Mouse (Mus musculus) MEL (cell line): ENCODE measurements at regions not wholly inside any gene's neighbourhood (a gene's known extent, or its start where the extent isn't known, plus 50 kb on each side); places are given as distances from the start of the nearest gene placed in this dataset.

Source experiments
- CTCF ChIP-seq, 3 experiments: IDR thresholded peaks in 2 of 3; conservative IDR thresholded peaks in 1 of 3; 2 replicates each; pipeline ENCODE4 v1.5.1; 2011 to 2012; ENCODE audit warnings: low read length in 3 of 3, low read depth in 2 of 3, mild to moderate bottlenecking in 2 of 3, improper control_type of control experiment in 1 of 3, inconsistent platforms in 1 of 3, mixed read lengths in 1 of 3, moderate library complexity in 1 of 3; ENCODE audit not compliant: control insufficient read depth in 1 of 3, insufficient read depth in 1 of 3, poor library complexity in 1 of 3, severe bottlenecking in 1 of 3
- POLR2A ChIP-seq, 2 experiments: IDR thresholded peaks; 2 replicates each; pipeline ENCODE4 v1.6.1; 2011 to 2012; ENCODE audit warnings: low read length in 2 of 2, mild to moderate bottlenecking in 2 of 2, control low read depth in 1 of 2, improper control_type of control experiment in 1 of 2, low read depth in 1 of 2, moderate library complexity in 1 of 2; ENCODE audit not compliant: control insufficient read depth in 1 of 2, insufficient read depth in 1 of 2, poor library complexity in 1 of 2
- USF1 ChIP-seq: IDR thresholded peaks from 2 replicates; pipeline ENCODE4 v1.6.1; 2014; ENCODE audit warnings: low read depth, mild to moderate bottlenecking, inconsistent platforms, low read length, improper control_type of control experiment, moderate library complexity
- ZKSCAN1 ChIP-seq: IDR thresholded peaks from 2 replicates; pipeline ENCODE4 v1.6.1; 2012; ENCODE audit warnings: low read depth, mild to moderate bottlenecking, inconsistent platforms, low read length, improper control_type of control experiment, moderate library complexity

DNA sequence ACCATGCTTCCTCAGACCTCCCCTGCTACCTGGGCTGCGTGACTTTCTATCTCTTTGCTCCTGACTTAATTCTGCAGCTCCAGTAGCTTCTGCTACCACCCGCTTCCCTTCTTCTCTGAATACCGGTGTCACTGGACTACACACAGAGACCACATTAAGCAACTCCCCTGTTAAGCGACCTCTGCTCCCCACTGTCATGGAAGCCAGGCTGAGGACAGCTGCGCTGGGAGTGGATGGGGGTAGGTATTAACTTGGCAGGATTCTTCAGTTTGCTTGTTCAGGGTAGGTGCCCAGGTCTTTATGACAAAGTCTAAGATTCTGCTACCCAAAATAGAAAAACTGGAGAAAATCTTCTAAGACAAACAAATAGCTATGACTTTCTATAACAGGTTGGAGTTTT is 96.0 kb downstream of the 4930444P10Rik start:
- TF ChIP-seq POLR2A (IDR thresholded peaks at IDR 0.05; ENCODE audit: control insufficient read depth in 1 of 2, insufficient read depth in 1 of 2, low read depth in 1 of 2, low read length in 2 of 2, poor library complexity in 1 of 2) (no peak), CTCF (IDR thresholded peaks at IDR 0.05 in 2 of 3, conservative IDR thresholded peaks at IDR 0.05 in 1 of 3; ENCODE audit: control insufficient read depth in 1 of 3, insufficient read depth in 1 of 3, low read depth in 2 of 3, low read length in 3 of 3, poor library complexity in 1 of 3, severe bottlenecking in 1 of 3) (no peak), ZKSCAN1 (no peak), USF1 (no peak)
